Mouse (Mus musculus) kidney, postnatal 36 days (tissue): Measurements from ENCODE around the gene Hist1h2aa.

Experiments used
- DNase-seq, 2 experiments: peaks; one replicate each; pipeline ENCODE4 v3.0.0; 2021 to 2022; ENCODE audit warnings: mixed read lengths in 2 of 2

The Hist1h2aa gene

GRCm38 (mm10) chr13:23946254-23946653, 12.0 kb downstream of the Hist1h2aa start:
- no peak for DNase-seq

GRCm38 (mm10) chr13:23949484-23950246, 15.4 kb downstream of the Hist1h2aa start:
- DNase-seq: no peak

- DNase-seq: peak; percentile 55 to 79
Observed at GRCm38 (mm10) chr13:23950928-23951327, 16.7 kb downstream of the Hist1h2aa start.

- no peak for DNase-seq
Observed at GRCm38 (mm10) chr13:23959776-23960175, 25.5 kb downstream of the Hist1h2aa start.

GRCm38 (mm10) chr13:23964909-23965308, 30.6 kb downstream of the Hist1h2aa start:
- no peak for DNase-seq

GRCm38 (mm10) chr13:23971870-23972269, 37.6 kb downstream of the Hist1h2aa start:
- no peak for DNase-seq

GRCm38 (mm10) chr13:23972271-23972670, 38.0 kb downstream of the Hist1h2aa start:
- no peak for DNase-seq
